Mouse (Mus musculus) hindbrain, embryonic 13.5 days (tissue): Measurements from ENCODE around the gene Pard3. TPM values are rescaled to one million over a fixed set of nuclear protein-coding genes. Genes with fewer than 3 reads are reported as not detected.

Experiments used
- ATAC-seq: fragments of 200-750 bp; cut with Nextera tagmentation; 2 replicates; pipeline ENCODE4 v1.8.0; 2017; ENCODE audit warnings: moderate TSS enrichment; ENCODE audit not compliant: low FRiP score
- H3K27ac ChIP-seq: fragments of 300-500 bp; sonication (generic); 2 replicates; pipeline ENCODE4 v1.5.1; 2015; ENCODE audit warnings: inconsistent platforms, mild to moderate bottlenecking, moderate library complexity
- H3K27me3 ChIP-seq: fragments of 300-500 bp; sonication (generic); 2 replicates; pipeline ENCODE4 v1.6.1; 2015; ENCODE audit warnings: mild to moderate bottlenecking, inconsistent platforms
- H3K36me3 ChIP-seq: fragments of 300-500 bp; sonication (generic); 2 replicates; pipeline ENCODE4 v1.6.1; 2015; ENCODE audit warnings: mild to moderate bottlenecking, inconsistent platforms
- H3K4me1 ChIP-seq: fragments of 300-500 bp; sonication (generic); replicated peaks from 2 replicates; pipeline ENCODE4 v1.6.1; 2015; ENCODE audit warnings: inconsistent platforms
- H3K4me2 ChIP-seq: fragments of 300-500 bp; sonication (generic); 2 replicates; pipeline ENCODE4 v1.6.1; 2015; ENCODE audit warnings: inconsistent platforms, mild to moderate bottlenecking, moderate library complexity
- H3K4me3 ChIP-seq: fragments of 300-500 bp; sonication (generic); 2 replicates; pipeline ENCODE4 v1.5.1; 2015; ENCODE audit warnings: mild to moderate bottlenecking, inconsistent platforms
- H3K9ac ChIP-seq: fragments of 300-500 bp; sonication (generic); 2 replicates; pipeline ENCODE4 v1.6.1; 2015; ENCODE audit warnings: mild to moderate bottlenecking, inconsistent platforms
- H3K9me3 ChIP-seq: fragments of 300-500 bp; sonication (generic); 2 replicates; pipeline ENCODE4 v1.6.1; 2016; ENCODE audit warnings: inconsistent platforms
- WGBS: fragments of 180-500 bp; shearing (Covaris S2); methylation state at CpG from one replicate; pipeline ENCODE4 v1.1.7; 2015; 5-methylcytosine and 5-hydroxymethylcytosine counted together
- polyA plus RNA-seq: library from polyadenylated mRNA; unstranded; fragments of >200 nt; fragmentation: Nextera tagmentation; extraction: Ambion mirVana; gene quantifications from 2 replicates; pipeline ENCODE4 v1.2.1, GENCODE M21; 2015

Gene Pard3
- polyA plus RNA-seq, 1 experiment from 2014 or later, result 22.5 TPM

- H3K27me3 ChIP-seq, result no peaks in the 10 kb centered on the region
- no peak overlapping the region for H3K9ac ChIP-seq
- no peak overlapping the region for H3K4me3 ChIP-seq
- no peaks in the 10 kb centered on the region for H3K36me3 ChIP-seq
- H3K4me1 ChIP-seq, result no peaks in the 10 kb centered on the region; the same call in 1 of the 2 replicates
- no peak overlapping the region for H3K27ac ChIP-seq
- 98% methylated on average over 5 of the region's 5 CpGs for WGBS
- no peak for ATAC-seq
- H3K9me3 ChIP-seq, result no peaks in the 10 kb centered on the region
- H3K4me2 ChIP-seq, result no peak overlapping the region
These were observed 257.2 kb downstream of the Pard3 start for GRCm38 (mm10) chr8:127320930-127321329.

- Histone ChIP-seq H3K27ac (no peak overlapping the region), H3K4me1 (peaks cover 3% of the 10 kb centered on the region; the same call in 1 of the 2 replicates), H3K27me3 (no peaks in the 10 kb centered on the region), H3K9ac (no peak overlapping the region), H3K9me3 (no peaks in the 10 kb centered on the region), H3K36me3 (no peaks in the 10 kb centered on the region), H3K4me3 (no peak overlapping the region), H3K4me2 (no peak overlapping the region)
- WGBS, result 93% methylated on average over 10 of the region's 10 CpGs
- ATAC-seq, result no peak
These were observed 260.1 kb downstream of the Pard3 start for GRCm38 (mm10) chr8:127323583-127324360.

GRCm38 (mm10) chr8:127324836-127325570, 261.3 kb downstream of the Pard3 start:
- WGBS, result 66% methylated on average over 3 of the region's 3 CpGs

GRCm38 (mm10) chr8:127325749-127326148, 262.1 kb downstream of the Pard3 start:
- ATAC-seq, result no peak
- Histone ChIP-seq H3K4me3 (no peak overlapping the region), H3K9ac (no peak overlapping the region), H3K4me1 (peaks cover 11% of the 10 kb centered on the region), H3K27me3 (no peaks in the 10 kb centered on the region), H3K4me2 (no peak overlapping the region), H3K9me3 (no peaks in the 10 kb centered on the region), H3K27ac (no peak overlapping the region), H3K36me3 (no peaks in the 10 kb centered on the region)
- 71% methylated on average over 5 of the region's 5 CpGs for WGBS

More at GRCm38 (mm10) chr8:127324836-127325570, 261.3 kb downstream of the Pard3 start:
- no peak for ATAC-seq
- H3K9me3 ChIP-seq, result no peaks in the 10 kb centered on the region
- no peaks in the 10 kb centered on the region for H3K27me3 ChIP-seq
- no peaks in the 10 kb centered on the region for H3K36me3 ChIP-seq
- no peak overlapping the region for H3K27ac ChIP-seq
- no peak overlapping the region for H3K4me3 ChIP-seq
- no peak overlapping the region for H3K4me2 ChIP-seq
- H3K9ac ChIP-seq, result no peak overlapping the region
- H3K4me1 ChIP-seq, result peaks cover 4% of the 10 kb centered on the region

GRCm38 (mm10) chr8:127330258-127331187, 266.8 kb downstream of the Pard3 start:
- ATAC-seq, result no peak
- H3K9ac ChIP-seq, result no peak overlapping the region
- H3K4me2 ChIP-seq, result no peak overlapping the region
- H3K27me3 ChIP-seq, result no peaks in the 10 kb centered on the region
- H3K4me1 ChIP-seq, result peaks cover 13% of the 10 kb centered on the region
- H3K27ac ChIP-seq, result peak overlapping the region; percentile 48; the same call in 1 of the 2 replicates
- WGBS, result 44% methylated on average over 12 of the region's 12 CpGs
- H3K4me3 ChIP-seq, result no peak overlapping the region
- H3K36me3 ChIP-seq, result no peaks in the 10 kb centered on the region
- no peaks in the 10 kb centered on the region for H3K9me3 ChIP-seq

- no peak for ATAC-seq
- H3K27me3 ChIP-seq, result no peaks in the 10 kb centered on the region
- H3K36me3 ChIP-seq, result no peaks in the 10 kb centered on the region
- WGBS, result 98% methylated on average over 1 of the region's 1 CpGs
- H3K4me1 ChIP-seq, result peaks cover 13% of the 10 kb centered on the region
- H3K9me3 ChIP-seq, result no peaks in the 10 kb centered on the region
- H3K4me2 ChIP-seq, result no peak overlapping the region
- no peak overlapping the region for H3K9ac ChIP-seq
- H3K27ac ChIP-seq, result no peak overlapping the region
- no peak overlapping the region for H3K4me3 ChIP-seq
These were observed 268.1 kb downstream of the Pard3 start for GRCm38 (mm10) chr8:127331751-127332150.

GRCm38 (mm10) chr8:127335216-127335615, 271.5 kb downstream of the Pard3 start:
- WGBS, result 86% methylated on average over 1 of the region's 1 CpGs
- Histone ChIP-seq H3K4me3 (no peak overlapping the region), H3K9me3 (no peaks in the 10 kb centered on the region), H3K4me1 (peaks cover 7% of the 10 kb centered on the region), H3K27ac (no peak overlapping the region), H3K4me2 (no peak overlapping the region), H3K9ac (no peak overlapping the region), H3K27me3 (no peaks in the 10 kb centered on the region), H3K36me3 (no peaks in the 10 kb centered on the region)
- no peak for ATAC-seq

- 82% methylated on average over 11 of the region's 11 CpGs for WGBS
These were observed 274.5 kb downstream of the Pard3 start for GRCm38 (mm10) chr8:127338183-127338582.

GRCm38 (mm10) chr8:127341046-127341445, 277.4 kb downstream of the Pard3 start:
- Histone ChIP-seq H3K4me1 (peaks cover 4% of the 10 kb centered on the region), H3K4me2 (no peak overlapping the region), H3K4me3 (no peak overlapping the region), H3K36me3 (no peaks in the 10 kb centered on the region), H3K27ac (no peak overlapping the region), H3K9ac (no peak overlapping the region), H3K9me3 (no peaks in the 10 kb centered on the region), H3K27me3 (no peaks in the 10 kb centered on the region)
- WGBS, result 88% methylated on average over 7 of the region's 7 CpGs
- ATAC-seq, result no peak

More at GRCm38 (mm10) chr8:127338183-127338582, 274.5 kb downstream of the Pard3 start:
- no peaks in the 10 kb centered on the region for H3K27me3 ChIP-seq
- H3K4me2 ChIP-seq, result no peak overlapping the region
- ATAC-seq, result no peak
- no peaks in the 10 kb centered on the region for H3K36me3 ChIP-seq
- no peaks in the 10 kb centered on the region for H3K4me1 ChIP-seq
- H3K9ac ChIP-seq, result no peak overlapping the region
- no peaks in the 10 kb centered on the region for H3K9me3 ChIP-seq
- H3K27ac ChIP-seq, result no peak overlapping the region
- H3K4me3 ChIP-seq, result no peak overlapping the region

- no peak overlapping the region for H3K4me2 ChIP-seq
- no peak overlapping the region for H3K4me3 ChIP-seq
- no peak for ATAC-seq
- H3K4me1 ChIP-seq, result peaks cover 4% of the 10 kb centered on the region
- H3K9ac ChIP-seq, result no peak overlapping the region
- no peaks in the 10 kb centered on the region for H3K27me3 ChIP-seq
- H3K27ac ChIP-seq, result no peak overlapping the region
- H3K9me3 ChIP-seq, result no peaks in the 10 kb centered on the region
- 47% methylated on average over 2 of the region's 2 CpGs for WGBS
- H3K36me3 ChIP-seq, result no peaks in the 10 kb centered on the region
These were observed 279.4 kb downstream of the Pard3 start for GRCm38 (mm10) chr8:127343115-127343514.

GRCm38 (mm10) chr8:127344421-127344820, 280.7 kb downstream of the Pard3 start:
- Histone ChIP-seq H3K4me2 (no peak overlapping the region), H3K9ac (no peak overlapping the region), H3K27me3 (no peaks in the 10 kb centered on the region), H3K4me3 (no peak overlapping the region), H3K9me3 (no peaks in the 10 kb centered on the region), H3K27ac (no peak overlapping the region), H3K36me3 (no peaks in the 10 kb centered on the region), H3K4me1 (peaks cover 4% of the 10 kb centered on the region)
- WGBS, result 91% methylated on average over 3 of the region's 3 CpGs
- ATAC-seq, result no peak

GRCm38 (mm10) chr8:127345912-127346423, 282.3 kb downstream of the Pard3 start:
- no peak for ATAC-seq
- H3K27me3 ChIP-seq, result no peaks in the 10 kb centered on the region
- no peak overlapping the region for H3K4me3 ChIP-seq

More at GRCm38 (mm10) chr8:127345912-127346423, 282.3 kb downstream of the Pard3 start:
- 86% methylated on average over 1 of the region's 1 CpGs for WGBS
- no peak overlapping the region for H3K4me2 ChIP-seq
- H3K9ac ChIP-seq, result no peak overlapping the region
- H3K27ac ChIP-seq, result no peak overlapping the region
- no peaks in the 10 kb centered on the region for H3K36me3 ChIP-seq
- peaks cover 4% of the 10 kb centered on the region for H3K4me1 ChIP-seq
- no peaks in the 10 kb centered on the region for H3K9me3 ChIP-seq
